Mouse (Mus musculus) embryonic facial prominence, embryonic 14.5 days (tissue): Measurements from ENCODE around the gene Myh6. TPM values are rescaled to one million over a fixed set of nuclear protein-coding genes. Genes with fewer than 3 reads are reported as not detected.

Experiments used
- ATAC-seq: fragments of 200-750 bp; cut with Nextera tagmentation; 2 replicates; pipeline ENCODE4 v1.8.0; 2017; ENCODE audit warnings: low read depth, moderate number of reproducible peaks, moderate TSS enrichment
- DNase-seq: peaks from one replicate; pipeline ENCODE4 v3.0.0-alpha.2; 2015; ENCODE audit warnings: low spot score
- H3K27ac ChIP-seq: fragments of 300-500 bp; sonication (generic); replicated peaks from 2 replicates; pipeline ENCODE4 v1.5.1; 2014; ENCODE audit warnings: low read depth, mild to moderate bottlenecking, low read length, moderate library complexity
- H3K27me3 ChIP-seq: fragments of 300-500 bp; sonication (generic); replicated peaks from 2 replicates; pipeline ENCODE4 v1.6.1; 2014; ENCODE audit warnings: low read length; ENCODE audit not compliant: control insufficient read depth, insufficient read depth
- H3K36me3 ChIP-seq: fragments of 300-500 bp; sonication (generic); 2 replicates; pipeline ENCODE4 v1.6.1; 2014; ENCODE audit warnings: low read length, mixed read lengths; ENCODE audit not compliant: control insufficient read depth, insufficient read depth
- H3K4me1 ChIP-seq: fragments of 300-500 bp; sonication (generic); 2 replicates; pipeline ENCODE4 v1.6.1; 2014; ENCODE audit warnings: antibody characterized with exemption, low read length; ENCODE audit not compliant: control insufficient read depth, insufficient read depth
- H3K4me2 ChIP-seq: fragments of 300-500 bp; sonication (generic); 2 replicates; pipeline ENCODE4 v1.6.1; 2014; ENCODE audit warnings: low read depth, mild to moderate bottlenecking, low read length, moderate library complexity, mixed read lengths
- H3K4me3 ChIP-seq: fragments of 300-500 bp; sonication (generic); 2 replicates; pipeline ENCODE4 v1.5.1; 2014; ENCODE audit warnings: low read depth, mild to moderate bottlenecking, low read length
- H3K9ac ChIP-seq: fragments of 300-500 bp; sonication (generic); 2 replicates; pipeline ENCODE4 v1.6.1; 2014; ENCODE audit warnings: low read depth, mild to moderate bottlenecking, low read length, moderate library complexity, mixed read lengths
- H3K9me3 ChIP-seq: fragments of 300-500 bp; sonication (generic); 2 replicates; pipeline ENCODE4 v1.6.1; 2016; ENCODE audit warnings: low read length; ENCODE audit not compliant: control insufficient read depth
- WGBS: fragments of 180-500 bp; shearing (Covaris S2); extraction: QIAGEN DNeasy Blood & Tissue Kit; methylation state at CpG from one replicate; pipeline ENCODE4 v1.1.7; 2014; 5-methylcytosine and 5-hydroxymethylcytosine counted together
- polyA plus RNA-seq: library from polyadenylated mRNA; unstranded; fragments of >200 nt; fragmentation: Nextera tagmentation; extraction: Ambion mirVana; gene quantifications from 2 replicates; pipeline ENCODE4 v1.2.1, GENCODE M21; 2014

The Myh6 gene
- polyA plus RNA-seq, 1 experiment from 2014 or later, result 10.3 TPM

DNA sequence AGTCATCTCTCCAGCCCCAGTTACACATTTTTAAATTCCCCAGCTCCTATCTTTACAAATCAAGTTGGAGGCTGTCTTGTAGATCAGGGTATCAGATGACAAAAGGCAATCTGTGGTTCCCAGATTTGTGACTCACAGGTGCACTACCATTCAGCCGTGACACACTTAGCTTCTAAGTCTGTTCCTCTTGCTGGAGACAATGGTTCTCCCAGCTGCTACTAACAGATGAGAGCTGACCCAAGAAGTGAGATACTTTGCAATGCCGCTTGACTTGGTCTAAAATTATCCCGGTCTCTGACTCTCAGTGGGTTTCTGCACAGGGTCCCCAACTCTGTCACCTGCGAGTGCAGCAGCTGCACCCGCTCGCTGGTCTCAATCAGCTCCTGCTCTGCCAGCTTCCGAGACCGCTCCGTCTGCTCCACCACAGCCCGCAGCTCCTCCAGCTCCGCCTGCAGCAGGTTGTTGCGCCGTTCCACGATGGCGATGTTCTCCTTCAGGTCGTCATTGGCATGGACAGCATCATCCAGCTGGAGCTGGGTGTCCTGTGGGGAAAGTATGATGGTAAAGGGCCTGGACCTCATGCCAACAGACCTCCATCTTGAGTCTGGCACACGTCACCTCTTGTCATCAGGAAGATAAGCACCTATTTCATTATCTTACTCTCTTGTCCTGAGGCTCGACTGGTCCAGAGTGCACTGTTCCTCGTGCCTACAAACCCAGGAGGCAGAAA, 20.6 kb downstream of the Myh6 start:
- Histone ChIP-seq H3K9me3 (no peaks in the 10 kb centered on the region), H3K36me3 (no peaks in the 10 kb centered on the region), H3K4me3 (no peak overlapping the region), H3K27me3 (no peaks in the 10 kb centered on the region), H3K4me1 (no peaks in the 10 kb centered on the region), H3K9ac (no peak overlapping the region), H3K4me2 (no peak overlapping the region), H3K27ac (no peak overlapping the region)
- WGBS, result 80% methylated on average over 19 of the region's 19 CpGs
- DNase-seq (peak; percentile 66), ATAC-seq (peak; percentile 76)

DNA sequence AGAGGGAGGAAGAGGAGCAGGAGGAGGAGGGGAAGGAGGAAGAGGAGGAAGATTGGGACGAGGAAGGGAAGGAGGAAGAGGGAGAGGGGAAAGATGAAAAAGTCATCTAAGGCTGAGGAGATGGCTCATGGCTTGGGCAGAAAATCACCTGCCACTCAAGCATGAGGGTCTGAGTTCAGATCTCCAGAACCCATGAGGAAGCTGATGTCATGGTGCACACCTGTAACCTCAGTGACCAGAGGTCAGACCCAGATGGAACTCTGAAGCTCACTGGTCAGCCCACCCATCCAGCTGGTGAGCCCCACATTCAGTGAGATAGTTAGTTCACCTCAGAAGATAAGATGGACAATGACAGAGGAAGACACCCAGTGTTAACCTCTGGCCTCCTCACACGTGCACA, 21.8 kb downstream of the Myh6 start:
- Histone ChIP-seq H3K27ac (no peak overlapping the region), H3K27me3 (no peaks in the 10 kb centered on the region), H3K36me3 (no peaks in the 10 kb centered on the region), H3K9me3 (no peaks in the 10 kb centered on the region), H3K9ac (no peak overlapping the region), H3K4me2 (no peak overlapping the region), H3K4me3 (no peak overlapping the region), H3K4me1 (no peaks in the 10 kb centered on the region)
- WGBS, result 70% methylated on average over 2 of the region's 2 CpGs
- no peak for DNase-seq
- no peak for ATAC-seq

DNA sequence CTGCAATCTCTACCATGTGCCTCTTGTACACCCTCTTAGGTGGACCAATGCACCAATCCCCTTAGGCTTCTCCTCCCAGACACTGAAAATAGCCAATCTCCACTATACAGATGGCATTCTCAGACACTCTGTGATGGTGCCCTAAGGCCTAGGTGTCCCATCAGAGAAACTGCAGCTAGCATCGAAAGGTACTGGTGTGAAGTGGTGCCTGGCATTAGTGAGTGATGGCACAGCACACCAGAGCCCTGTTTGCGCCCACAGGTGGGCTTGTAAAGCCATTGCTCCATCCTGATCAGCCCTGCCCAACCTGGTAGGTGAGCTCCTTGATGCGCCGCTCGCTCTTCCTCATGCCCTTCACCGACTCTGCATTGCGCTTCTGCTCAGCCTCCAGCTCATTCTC, 22.8 kb downstream of the Myh6 start:
- Histone ChIP-seq H3K4me2 (no peak overlapping the region), H3K9ac (no peak overlapping the region), H3K4me3 (no peak overlapping the region), H3K9me3 (no peaks in the 10 kb centered on the region), H3K36me3 (no peaks in the 10 kb centered on the region), H3K27ac (no peak overlapping the region), H3K4me1 (no peaks in the 10 kb centered on the region), H3K27me3 (no peaks in the 10 kb centered on the region)
- DNase-seq (no peak), ATAC-seq (no peak)
- WGBS, result 96% methylated on average over 7 of the region's 7 CpGs

DNA sequence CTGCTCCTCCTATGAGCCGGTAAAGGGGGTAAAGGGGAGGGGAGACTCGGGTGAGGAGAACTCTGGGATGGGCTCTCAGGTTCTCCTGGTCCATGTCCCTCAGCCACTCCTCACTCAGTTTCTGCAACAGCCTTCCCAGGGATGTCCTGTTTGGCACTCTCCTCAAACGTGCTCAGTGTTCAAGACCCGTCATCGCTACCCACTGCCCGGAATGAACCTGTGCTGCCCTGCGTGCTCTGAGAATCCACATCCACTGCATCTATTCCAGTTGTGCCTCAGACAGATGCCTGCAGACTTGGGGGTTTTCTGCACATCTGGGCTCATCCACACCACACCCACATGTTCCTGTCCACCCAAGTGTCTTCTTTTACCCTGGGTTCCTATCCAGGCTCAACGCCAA, 24.2 kb downstream of the Myh6 start:
- DNase-seq (no peak), ATAC-seq (no peak)
- H3K9me3 ChIP-seq, result no peaks in the 10 kb centered on the region
- H3K4me1 ChIP-seq, result no peaks in the 10 kb centered on the region
- H3K27ac ChIP-seq, result no peak overlapping the region
- no peak overlapping the region for H3K4me3 ChIP-seq
- H3K9ac ChIP-seq, result no peak overlapping the region
- no peaks in the 10 kb centered on the region for H3K36me3 ChIP-seq
- no peak overlapping the region for H3K4me2 ChIP-seq
- no peaks in the 10 kb centered on the region for H3K27me3 ChIP-seq
- WGBS, result 87% methylated on average over 8 of the region's 8 CpGs

DNA sequence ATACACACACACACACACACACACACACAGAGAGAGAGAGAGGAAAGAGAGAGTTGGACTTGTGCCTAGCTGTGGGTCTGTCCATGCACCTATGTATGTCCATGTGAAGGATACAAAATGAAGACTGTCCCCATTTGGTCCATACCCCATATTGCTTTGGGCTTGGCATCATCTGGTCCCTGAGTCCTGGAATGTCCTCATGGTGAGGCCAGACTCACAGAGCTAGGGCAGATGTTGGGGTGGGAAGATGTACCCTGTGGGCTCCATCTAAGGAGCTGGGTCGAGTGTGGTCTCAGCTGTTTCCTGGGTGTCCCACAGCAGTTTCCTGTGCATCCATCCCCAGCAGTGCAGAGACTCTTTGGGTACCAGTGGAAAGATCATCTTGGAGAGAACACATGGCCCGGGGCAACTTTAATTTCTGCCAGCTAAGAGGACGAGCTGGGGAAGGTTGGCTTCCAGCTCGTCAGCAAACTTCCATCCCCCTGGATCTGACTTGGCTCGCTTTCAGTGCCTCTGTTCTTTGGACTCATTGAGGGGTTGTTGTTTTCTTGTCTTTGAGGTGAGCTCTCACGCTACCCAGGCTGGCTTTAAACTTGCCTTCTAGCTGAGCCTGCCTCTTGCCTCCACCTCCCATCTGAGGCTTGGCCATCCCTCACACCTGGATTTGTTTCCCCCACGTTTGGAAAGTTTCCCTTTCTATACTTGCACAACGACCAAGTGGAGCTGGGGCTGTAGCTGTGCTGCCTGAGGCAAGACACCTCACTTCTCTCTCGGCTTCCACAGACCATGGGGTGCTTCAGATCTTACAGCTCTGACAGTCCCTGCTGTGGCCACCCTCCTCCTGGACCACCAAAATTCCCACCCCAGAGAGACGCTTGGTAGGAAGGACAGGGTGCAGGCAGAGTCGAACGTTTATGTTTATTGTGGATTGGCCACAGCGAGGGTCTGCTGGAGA, 25.4 kb downstream of the Myh6 start:
- Histone ChIP-seq H3K4me1 (no peaks in the 10 kb centered on the region; the same call in 1 of the 2 replicates), H3K9me3 (no peaks in the 10 kb centered on the region)
- WGBS, result 57% methylated on average over 13 of the region's 13 CpGs

DNA sequence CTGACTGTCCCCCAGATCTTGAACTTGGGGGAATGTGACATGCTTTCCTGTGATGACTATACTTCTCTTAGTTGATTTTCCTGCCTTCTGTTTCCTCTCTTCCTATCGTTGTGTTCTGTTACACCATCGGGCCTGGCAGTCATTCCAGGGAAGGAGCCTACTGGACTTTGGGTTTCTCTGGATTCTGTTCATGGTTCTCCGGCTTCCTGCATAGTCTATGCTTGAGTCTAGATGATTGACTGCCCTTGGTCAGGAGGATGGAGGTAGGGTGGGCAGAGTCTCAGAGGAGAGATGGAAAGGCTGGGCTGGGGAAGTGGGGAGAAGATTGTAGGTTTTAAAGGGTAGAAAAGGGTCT, 26.6 kb downstream of the Myh6 start:
- Histone ChIP-seq H3K4me1 (peaks cover 2% of the 10 kb centered on the region; the same call in 1 of the 2 replicates), H3K36me3 (no peaks in the 10 kb centered on the region), H3K27me3 (no peaks in the 10 kb centered on the region), H3K9ac (no peak overlapping the region), H3K9me3 (no peaks in the 10 kb centered on the region), H3K4me2 (no peak overlapping the region), H3K27ac (no peak overlapping the region), H3K4me3 (no peak overlapping the region)
- no peak for ATAC-seq
- DNase-seq, result no peak
- WGBS, result 83% methylated on average over 3 of the region's 3 CpGs

More for the DNA sequence above, 25.4 kb downstream of the Myh6 start:
- no peak overlapping the region for H3K4me3 ChIP-seq
- H3K4me2 ChIP-seq, result no peak overlapping the region
- no peaks in the 10 kb centered on the region for H3K36me3 ChIP-seq
- H3K9ac ChIP-seq, result peak overlapping the region; percentile 5; the same call in 1 of the 2 replicates
- ATAC-seq, result no peak
- no peaks in the 10 kb centered on the region for H3K27me3 ChIP-seq
- no peak for DNase-seq
- H3K27ac ChIP-seq, result no peak overlapping the region

DNA sequence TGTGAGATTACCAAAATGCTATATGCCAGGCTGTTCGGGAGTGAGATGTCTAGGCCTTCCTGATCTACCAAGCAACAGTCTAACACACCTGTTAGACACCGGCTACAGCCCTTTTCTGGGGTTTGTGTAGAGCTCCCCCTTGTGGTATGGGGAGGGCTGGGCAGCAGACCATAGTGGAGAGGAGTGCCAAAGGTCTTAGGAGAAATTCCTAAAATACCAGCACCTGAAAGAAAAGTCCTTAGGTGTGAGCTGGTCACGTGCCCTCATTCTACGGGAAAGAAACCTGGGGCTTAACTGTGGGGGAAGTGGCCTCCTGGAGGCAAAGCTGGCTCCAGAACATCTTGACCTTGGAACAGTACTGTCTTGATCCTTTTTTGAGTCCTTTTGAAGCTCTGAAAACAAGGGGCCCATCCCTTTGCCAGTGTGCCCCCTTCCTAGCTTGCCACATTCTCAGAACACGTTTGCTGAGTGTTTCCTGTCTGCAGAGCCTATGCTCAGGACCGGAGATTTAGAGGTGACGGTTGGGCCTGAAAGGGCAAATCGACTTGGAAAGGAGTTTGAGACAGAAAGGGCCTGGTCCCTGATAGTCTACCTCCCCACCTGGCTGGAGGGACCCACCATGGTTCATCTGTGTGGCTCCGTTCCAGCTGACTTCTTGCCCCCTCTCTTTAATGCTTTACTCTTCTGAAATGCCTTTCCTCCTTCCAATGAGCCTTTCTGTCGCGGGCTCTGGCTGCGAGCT, 27.1 kb downstream of the Myh6 start:
- H3K9ac ChIP-seq, result no peak overlapping the region
- no peak; the same call in 1 of the 2 replicates for ATAC-seq

DNA sequence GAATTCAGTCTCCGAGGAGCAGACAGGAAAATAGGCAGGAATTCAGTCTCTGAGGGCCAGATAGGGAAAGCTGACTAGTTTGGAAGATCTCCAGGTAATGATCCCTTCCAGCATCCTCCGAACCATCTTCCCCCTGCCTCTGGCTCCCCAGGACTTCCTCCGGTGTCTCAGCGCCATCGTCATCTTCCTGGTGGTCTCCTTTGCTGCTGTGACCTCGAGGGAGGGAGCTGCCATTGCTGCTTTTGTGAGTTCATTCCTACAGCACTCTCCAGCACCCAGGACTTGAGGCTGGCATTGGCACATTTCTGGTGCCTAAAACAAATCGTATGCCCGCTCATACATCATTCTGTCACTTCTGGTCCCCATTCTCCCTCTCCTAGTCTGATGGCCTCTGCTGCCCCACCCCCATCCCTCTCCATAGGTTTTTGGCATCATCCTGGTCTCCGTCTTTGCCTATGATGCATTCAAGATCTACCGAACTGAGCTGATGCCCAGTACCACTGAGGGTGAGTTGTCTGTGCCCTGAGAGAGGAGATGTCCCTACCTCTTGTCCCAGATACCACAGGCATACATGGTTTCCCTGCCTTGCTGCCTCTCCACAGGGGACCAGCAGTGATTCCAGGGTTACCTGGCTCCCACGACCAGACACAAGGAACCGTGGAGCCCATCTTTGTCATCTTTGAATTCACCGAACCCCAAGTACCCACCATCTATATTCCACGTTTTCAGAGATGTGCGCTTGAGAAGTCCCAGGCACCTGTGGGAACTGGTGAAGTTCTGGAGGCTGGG, 28.1 kb downstream of the Myh6 start:
- Histone ChIP-seq H3K36me3 (no peaks in the 10 kb centered on the region), H3K9me3 (no peaks in the 10 kb centered on the region), H3K27me3 (no peaks in the 10 kb centered on the region), H3K4me3 (no peak overlapping the region), H3K4me2 (no peak overlapping the region), H3K9ac (no peak overlapping the region), H3K27ac (no peak overlapping the region), H3K4me1 (peaks cover 2% of the 10 kb centered on the region; the same call in 1 of the 2 replicates)
- ATAC-seq (no peak), DNase-seq (no peak)
- WGBS, result 74% methylated on average over 15 of the region's 15 CpGs

More for the DNA sequence above, 27.1 kb downstream of the Myh6 start:
- Histone ChIP-seq H3K27ac (no peak overlapping the region), H3K36me3 (no peaks in the 10 kb centered on the region), H3K9me3 (no peaks in the 10 kb centered on the region), H3K27me3 (no peaks in the 10 kb centered on the region), H3K4me1 (peaks cover 2% of the 10 kb centered on the region; the same call in 1 of the 2 replicates), H3K4me3 (no peak overlapping the region), H3K4me2 (no peak overlapping the region)
- 55% methylated on average over 12 of the region's 12 CpGs for WGBS
- peak; percentile 70 for DNase-seq
